Mouse (Mus musculus) cerebellum, adult 11 months (tissue): ENCODE results near the gene Cebpz.

Source experiments
- DNase-seq: peaks from one replicate; pipeline ENCODE4 v3.0.0; 2022

Cebpz gene

GRCm38 (mm10) chr17:78936466-78937228 lies at the start of gene Cebpz, which contains the start of gene Ndufaf7:
Cebpz (minus strand) TSS chr17:78937066.
Ndufaf7 (plus strand) TSS chr17:78937136.
- peak; percentile 97 for DNase-seq

GRCm38 (mm10) chr17:78983736-78984135 lies 46.9 kb upstream of the Cebpz start:
- no peak for DNase-seq

GRCm38 (mm10) chr17:78983166-78983565 lies 46.3 kb upstream of the Cebpz start:
- no peak for DNase-seq

- DNase-seq: no peak
Observed at GRCm38 (mm10) chr17:78968500-78968899, 31.6 kb upstream of the Cebpz start.

GRCm38 (mm10) chr17:78966092-78966883 lies 29.4 kb upstream of the Cebpz start:
- DNase-seq: no peak

GRCm38 (mm10) chr17:78964387-78964786 lies 27.5 kb upstream of the Cebpz start:
- DNase-seq: no peak

GRCm38 (mm10) chr17:78959473-78959872 lies 22.6 kb upstream of the Cebpz start:
- DNase-seq: no peak

- no peak for DNase-seq
Observed at GRCm38 (mm10) chr17:78953240-78953639, 16.4 kb upstream of the Cebpz start.

GRCm38 (mm10) chr17:78952070-78952469 lies 15.2 kb upstream of the Cebpz start:
- DNase-seq: no peak

GRCm38 (mm10) chr17:78951225-78951624 lies 14.4 kb upstream of the Cebpz start:
- DNase-seq: no peak

- DNase-seq: no peak
Observed at GRCm38 (mm10) chr17:78942579-78942978, 5.7 kb upstream of the Cebpz start.

- no peak for DNase-seq
Observed at GRCm38 (mm10) chr17:78938927-78939326, 2.1 kb upstream of the Cebpz start.

GRCm38 (mm10) chr17:78937229-78937853 lies 475 bp upstream of the Cebpz start:
- DNase-seq: no peak

GRCm38 (mm10) chr17:78935857-78936256 lies 1.0 kb downstream of the Cebpz start:
- no peak for DNase-seq

GRCm38 (mm10) chr17:78917696-78918095 lies 19.2 kb downstream of the Cebpz start:
- no peak for DNase-seq

- DNase-seq: no peak
Observed at GRCm38 (mm10) chr17:78916899-78917298, 20.0 kb downstream of the Cebpz start.

- peak; percentile 91 for DNase-seq
Observed at GRCm38 (mm10) chr17:78916369-78916813, 20.5 kb downstream of the Cebpz start, which contains the start of gene Cebpzos. Cebpzos (plus strand) TSS chr17:78916500.

- DNase-seq: no peak
Observed at GRCm38 (mm10) chr17:78915772-78916171, 21.1 kb downstream of the Cebpz start.

GRCm38 (mm10) chr17:78913921-78914320 lies 22.9 kb downstream of the Cebpz start:
- DNase-seq: no peak

GRCm38 (mm10) chr17:78912861-78913281 lies 24.0 kb downstream of the Cebpz start:
- DNase-seq: peak; percentile 22

- DNase-seq: no peak
Observed at GRCm38 (mm10) chr17:78909374-78909773, 27.5 kb downstream of the Cebpz start.

- no peak for DNase-seq
Observed at GRCm38 (mm10) chr17:78906892-78907291, 30.0 kb downstream of the Cebpz start, which contains the start of gene Sult6b1. Sult6b1 (minus strand) TSS chr17:78906992.

GRCm38 (mm10) chr17:78903158-78903557 lies 33.7 kb downstream of the Cebpz start:
- no peak for DNase-seq
